Mouse (Mus musculus) heart, postnatal 0 days (tissue): Measurements from ENCODE around the gene Lrrc75a.

Experiments used
- CTCF ChIP-seq: IDR thresholded peaks from 2 replicates; pipeline ENCODE4 v1.5.1; 2016; ENCODE audit warnings: antibody characterized with exemption, control low read depth, low read depth
- EP300 ChIP-seq: IDR thresholded peaks from 2 replicates; pipeline ENCODE4 v1.6.1; 2016; ENCODE audit warnings: antibody characterized with exemption, low read depth

DNA sequence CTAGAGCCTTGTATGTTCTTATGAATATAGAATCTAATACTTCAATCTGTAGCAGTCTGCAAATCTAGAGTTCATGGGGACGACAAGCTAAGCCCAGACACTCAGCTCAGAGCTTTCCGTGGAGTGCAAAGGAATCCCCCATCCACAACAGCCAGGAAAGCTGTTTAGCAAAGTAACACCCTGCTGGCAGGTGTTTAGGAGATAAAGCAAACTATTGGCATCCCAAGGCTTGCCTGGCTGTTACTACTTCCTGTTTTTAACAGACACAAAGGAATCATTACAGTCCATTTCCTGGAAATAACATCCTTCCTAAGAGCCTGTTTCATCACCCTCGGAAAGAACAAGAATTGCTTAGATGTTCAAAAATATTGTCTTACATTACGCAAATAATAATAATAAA is 12.6 kb upstream of the Lrrc75a start:
- no peak for TF ChIP-seq CTCF
- TF ChIP-seq EP300 = no peak
